Comparison of ENCODE assay signal across 21 mouse cellular contexts in genomic region chr2:167954928-167955327, GRCm38 (mm10). TPM values are rescaled to one million over a fixed set of nuclear protein-coding genes. Genes with fewer than 3 reads are reported as not detected.
"Had no signal": no experiment of that assay in that cellular context is flagged by ENCODE, and none has a peak within 500 bp of the region (broad histone marks: within the 10 kb centered on the region; RNA-seq: fewer than 3 reads in every experiment).

No protein-coding gene starts in this region.

- H3K27ac ChIP-seq: limb, embryonic 10.5 days; limb, embryonic 13.5 days; liver, embryonic 12.5 days; liver, embryonic 15.5 days; lung, embryonic 15.5 days; macrophage; midbrain, embryonic 12.5 days; midbrain, embryonic 15.5 days had no signal

- H3K9ac ChIP-seq: limb, embryonic 13.5 days; liver, embryonic 12.5 days; liver, embryonic 15.5 days; lung, embryonic 15.5 days; midbrain, embryonic 12.5 days; midbrain, embryonic 15.5 days had no signal

- H3K27me3 ChIP-seq: limb, embryonic 13.5 days; liver, embryonic 12.5 days; liver, embryonic 15.5 days; lung, embryonic 15.5 days; midbrain, embryonic 12.5 days; midbrain, embryonic 15.5 days had no signal

- DNase-seq: kidney, adult 18-20 months; kidney, adult 9 months; kidney, postnatal 14 days; kidney, postnatal 4 days; liver; lung, adult 18-20 months; lung, postnatal 14 days; right cerebral cortex, adult 18-20 months; right cerebral cortex, postnatal 14 days; right cerebral cortex, postnatal 4 days; thymus, adult 2 months; thymus, postnatal 14 days; thymus, postnatal 4 days had no signal

- H3K4me3 ChIP-seq: limb, embryonic 10.5 days; limb, embryonic 13.5 days; liver, embryonic 12.5 days; liver, embryonic 15.5 days; lung, embryonic 15.5 days; midbrain, embryonic 12.5 days; midbrain, embryonic 15.5 days had no signal

- H3K4me2 ChIP-seq: limb, embryonic 13.5 days; liver, embryonic 12.5 days; liver, embryonic 15.5 days; lung, embryonic 15.5 days; midbrain, embryonic 12.5 days; midbrain, embryonic 15.5 days had no signal

- H3K9me3 ChIP-seq: limb, embryonic 10.5 days; limb, embryonic 13.5 days; liver, embryonic 12.5 days; liver, embryonic 15.5 days; lung, embryonic 15.5 days; midbrain, embryonic 12.5 days; midbrain, embryonic 15.5 days had no signal

- H3K36me3 ChIP-seq: limb, embryonic 13.5 days; liver, embryonic 15.5 days; lung, embryonic 15.5 days; midbrain, embryonic 12.5 days; midbrain, embryonic 15.5 days had no signal

RNA-seq across cellular contexts. Expression of gene Ripor3, which starts 55.5 kb away (rescaled TPM):
- polyA plus RNA-seq: macrophage had no signal
